Mouse (Mus musculus) myocyte (in vitro differentiated cells): ENCODE data around the gene Frmd4a.

ENCODE experiments used
- MAX ChIP-seq: IDR thresholded peaks from one replicate; pipeline ENCODE4 v1.6.1; 2011; ENCODE audit warnings: low read depth, mild to moderate bottlenecking, control low read depth
- MYOD1 ChIP-seq, 3 experiments: IDR thresholded peaks; one replicate each; pipeline ENCODE4 v1.6.1; 2011; ENCODE audit warnings: control low read depth in 2 of 3, low read depth in 2 of 3, mild to moderate bottlenecking in 2 of 3, moderate library complexity in 1 of 3; ENCODE audit not compliant: insufficient read length in 2 of 3, control insufficient read depth in 1 of 3
- MYOG ChIP-seq, 3 experiments: IDR thresholded peaks; one replicate each; pipeline ENCODE4 v1.6.1; 2011; ENCODE audit warnings: control low read depth in 2 of 3, low read depth in 2 of 3, mild to moderate bottlenecking in 2 of 3; ENCODE audit not compliant: insufficient read length in 2 of 3, control insufficient read depth in 1 of 3, insufficient read depth in 1 of 3
- POLR2A ChIP-seq: IDR thresholded peaks from one replicate; pipeline ENCODE4 v1.6.1; 2011; ENCODE audit warnings: low read depth, mild to moderate bottlenecking, control low read depth, moderate library complexity; ENCODE audit not compliant: insufficient read length
- POLR2AphosphoS2 ChIP-seq: IDR thresholded peaks from one replicate; pipeline ENCODE4 v1.6.1; 2011; ENCODE audit warnings: low read depth, control low read depth; ENCODE audit not compliant: insufficient read length
- TCF12 ChIP-seq: IDR thresholded peaks from one replicate; pipeline ENCODE4 v1.6.1; 2011; ENCODE audit warnings: mild to moderate bottlenecking, control low read depth; ENCODE audit not compliant: poor library complexity, insufficient read depth, severe bottlenecking
- USF1 ChIP-seq: IDR thresholded peaks from one replicate; pipeline ENCODE4 v1.6.1; 2011; ENCODE audit warnings: low read depth, mild to moderate bottlenecking, control low read depth, moderate library complexity

- TF ChIP-seq POLR2AphosphoS2 = no peak
- no peak for TF ChIP-seq POLR2A
- no peak for TF ChIP-seq USF1
- TF ChIP-seq TCF12 = no peak
- no peak for TF ChIP-seq MYOD1 (IDR thresholded peaks at IDR 0.05; ENCODE audit: control insufficient read depth in 1 of 3, insufficient read length in 2 of 3, low read depth in 2 of 3)
- no peak for TF ChIP-seq MAX
- no peak for TF ChIP-seq MYOG (IDR thresholded peaks at IDR 0.05; ENCODE audit: control insufficient read depth in 1 of 3, insufficient read depth in 1 of 3, insufficient read length in 2 of 3, low read depth in 2 of 3)
Observed at GRCm38 (mm10) chr2:4371341-4371740, 353.8 kb downstream of the Frmd4a start.
